Mouse (Mus musculus): ENCODE data around the gene Dner.
A peak's percentile ranks its signal among the peaks of the same experiment; 100 is the strongest.

Dner gene

DNA sequence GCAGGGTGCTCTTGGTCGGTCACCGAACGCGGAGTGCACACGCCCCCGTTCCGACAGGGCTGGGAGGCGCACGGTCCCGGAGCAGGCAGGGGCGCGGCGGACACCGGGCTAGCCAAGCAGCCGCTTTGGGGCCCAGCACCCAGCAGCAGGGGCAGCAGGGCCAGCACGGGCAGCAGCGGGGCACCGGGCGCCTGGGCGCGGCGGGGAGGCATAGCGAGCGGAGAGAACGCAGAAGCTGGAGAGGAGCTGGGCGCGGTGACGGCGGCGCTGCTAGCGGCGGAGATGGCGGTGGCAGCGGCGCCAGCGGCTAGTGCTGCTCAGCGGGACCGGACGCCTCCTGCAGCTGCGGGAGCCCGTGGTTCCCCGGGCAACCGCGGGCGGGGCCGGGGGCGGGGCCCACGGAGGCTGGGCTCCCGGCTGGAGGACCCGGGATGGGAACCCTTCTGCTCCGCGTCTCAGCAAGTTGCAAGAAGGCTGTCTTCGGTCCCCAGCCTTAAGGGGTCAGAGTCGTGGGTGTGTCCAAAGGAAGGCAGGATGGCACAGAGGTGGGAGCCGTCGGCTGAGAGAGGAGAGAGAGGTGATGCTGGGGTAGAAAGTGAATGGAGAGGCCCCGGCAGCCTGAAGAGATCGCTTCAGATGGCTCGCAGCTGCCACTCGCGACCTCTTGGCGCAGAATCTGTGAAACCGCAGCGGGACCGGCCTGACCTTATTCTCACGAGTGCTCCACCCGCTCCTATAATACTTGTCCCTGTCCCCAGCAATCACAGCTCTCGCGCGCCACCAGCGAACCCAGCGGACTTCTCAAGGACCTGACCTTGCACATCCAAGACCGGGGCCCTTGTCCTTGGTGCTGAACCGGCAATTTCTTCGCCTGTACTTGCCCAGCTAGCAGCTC, at the start of gene Dner:
Gene Dner (minus strand): TSS at position 705 of the 895 bp plus-strand sequence.
- DNase-seq (ENCODE audit: low read depth): no peak

DNA sequence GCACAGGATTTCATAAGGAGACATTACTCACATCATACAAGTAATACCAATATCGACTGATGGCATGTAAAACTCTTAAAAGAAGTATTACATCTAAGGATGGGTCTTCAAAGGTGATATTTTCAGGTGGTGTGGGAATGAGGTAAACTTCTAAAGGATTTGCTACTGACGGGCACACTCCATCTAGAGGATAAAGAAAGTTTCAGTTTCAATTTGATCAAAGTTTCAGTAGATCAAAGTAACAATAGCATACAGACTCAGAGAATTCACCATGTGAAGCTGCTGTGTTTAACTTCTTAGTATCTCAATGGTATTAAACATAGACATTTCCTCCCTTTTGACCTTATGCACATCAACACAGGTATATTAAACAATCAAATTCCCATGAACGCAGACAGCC, 46.1 kb upstream of the Dner start:
- peak; percentile 56 for DNase-seq (ENCODE audit: low read depth)

DNA sequence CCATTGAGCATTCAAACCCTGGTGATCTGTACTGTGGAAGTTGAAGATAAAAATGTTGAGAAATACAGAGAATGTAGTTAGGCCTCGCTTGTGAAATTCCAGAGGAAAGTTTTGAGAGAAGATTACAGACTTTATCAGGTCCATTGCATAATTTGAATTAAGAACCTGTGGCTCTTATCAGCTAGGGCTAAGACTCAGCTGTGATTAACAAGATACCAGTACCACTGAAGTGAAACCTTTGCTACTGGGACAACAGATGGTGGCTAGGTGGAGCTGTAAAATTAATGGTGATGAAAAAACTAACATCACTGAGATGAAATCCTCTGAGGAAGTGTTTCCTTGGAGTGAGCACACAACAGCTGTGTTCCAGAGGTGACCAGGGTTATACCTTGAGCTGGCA, 44.1 kb upstream of the Dner start:
- no peak for DNase-seq (ENCODE audit: low read depth)

DNA sequence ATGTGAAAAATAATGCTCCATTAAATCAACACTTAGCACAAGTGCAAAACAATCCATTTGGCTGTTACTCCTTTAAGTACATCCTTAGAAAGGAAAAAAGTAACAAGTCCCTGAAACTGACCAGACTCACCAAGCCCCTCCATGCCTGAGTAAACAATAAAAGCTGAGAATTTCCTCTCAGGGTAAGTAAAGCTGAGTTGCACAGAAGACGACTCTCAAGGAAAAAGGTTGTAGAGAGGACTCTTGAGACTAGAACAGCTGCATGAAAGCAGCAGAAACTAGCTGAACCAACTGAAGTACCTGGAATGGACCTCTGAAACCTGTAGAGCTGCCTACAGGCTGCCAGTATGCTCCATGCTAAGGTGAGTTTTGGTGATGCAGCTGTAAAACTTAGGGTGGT, 41.1 kb upstream of the Dner start:
- no peak for DNase-seq (ENCODE audit: low read depth)

DNA sequence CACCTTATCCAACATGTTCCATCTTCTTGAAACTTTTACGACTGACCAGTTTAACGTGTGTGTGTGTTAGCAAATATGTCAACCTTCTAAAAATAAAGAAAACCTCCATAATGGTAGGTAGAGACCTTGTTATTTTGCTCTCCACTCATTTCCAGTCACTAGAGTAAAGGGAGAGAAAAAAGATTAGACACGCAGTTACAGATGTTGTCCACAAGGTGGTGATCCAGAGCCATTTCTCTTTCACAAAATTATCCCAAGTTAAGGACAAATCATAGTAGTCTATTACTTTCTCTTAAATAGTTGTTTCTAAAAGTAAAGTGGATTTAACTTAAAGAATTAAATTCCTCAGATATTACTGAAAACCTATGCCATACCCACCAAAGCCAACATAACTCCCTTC, 37.8 kb upstream of the Dner start:
- peak; percentile 57 for DNase-seq (ENCODE audit: low read depth)

DNA sequence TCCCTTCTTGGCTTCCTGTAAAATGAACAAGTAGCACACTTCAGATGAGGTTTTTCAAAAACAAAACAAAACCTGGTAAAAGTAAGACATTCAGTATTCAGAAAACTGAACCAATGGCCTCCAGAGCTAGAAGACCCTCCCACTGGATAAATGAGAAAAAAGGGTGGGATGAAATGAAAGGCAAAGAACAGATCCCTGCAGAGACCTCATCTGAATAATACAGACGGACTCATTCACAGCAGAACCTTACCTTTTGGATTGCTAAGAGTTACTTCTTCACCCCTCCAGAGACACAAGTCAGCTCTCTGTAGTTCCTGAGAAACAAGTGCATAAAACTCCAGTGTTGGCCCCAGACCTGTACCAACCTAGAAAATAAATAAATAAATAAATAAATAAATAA, 35.7 kb upstream of the Dner start:
- no peak for DNase-seq (ENCODE audit: low read depth)

DNA sequence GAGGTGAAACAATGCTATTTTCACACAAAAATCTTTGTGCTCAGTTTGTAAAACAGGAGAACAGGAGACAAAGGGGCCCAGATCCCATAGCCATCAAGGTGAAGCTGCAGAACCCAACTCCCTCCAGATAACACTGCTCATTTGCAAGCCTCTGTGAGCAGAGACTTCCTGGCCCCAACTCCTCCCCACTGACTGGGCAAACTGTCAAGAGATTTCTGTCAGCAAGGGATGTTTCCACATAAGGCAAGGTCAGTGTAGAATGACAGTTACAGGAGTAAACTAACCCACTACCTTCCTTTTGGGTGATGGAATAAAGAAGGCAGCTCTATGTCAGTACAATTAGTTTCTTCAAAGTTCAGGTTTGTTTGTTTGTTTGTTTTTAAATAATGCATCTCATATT, 26.8 kb upstream of the Dner start:
- no peak for DNase-seq (ENCODE audit: low read depth)

DNA sequence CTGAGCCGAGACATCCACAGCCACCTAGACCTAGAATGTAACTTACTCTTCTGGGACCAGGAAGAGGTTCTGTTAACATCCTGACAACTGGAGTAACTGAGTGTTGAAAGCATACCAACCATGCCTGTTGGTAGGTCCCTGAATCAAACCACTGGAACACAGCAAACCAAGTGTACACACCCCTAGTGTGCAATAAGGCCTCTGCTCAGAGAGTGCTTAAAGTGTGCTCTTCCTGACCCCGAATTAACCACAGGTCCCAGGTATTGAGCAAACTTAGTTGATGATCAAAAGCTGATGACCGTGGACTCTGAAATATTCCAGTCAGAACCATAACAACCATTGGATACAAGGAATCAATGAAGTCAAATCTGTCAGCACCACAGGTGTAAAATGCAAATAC, 26.4 kb upstream of the Dner start:
- no peak for DNase-seq (ENCODE audit: low read depth)

DNA sequence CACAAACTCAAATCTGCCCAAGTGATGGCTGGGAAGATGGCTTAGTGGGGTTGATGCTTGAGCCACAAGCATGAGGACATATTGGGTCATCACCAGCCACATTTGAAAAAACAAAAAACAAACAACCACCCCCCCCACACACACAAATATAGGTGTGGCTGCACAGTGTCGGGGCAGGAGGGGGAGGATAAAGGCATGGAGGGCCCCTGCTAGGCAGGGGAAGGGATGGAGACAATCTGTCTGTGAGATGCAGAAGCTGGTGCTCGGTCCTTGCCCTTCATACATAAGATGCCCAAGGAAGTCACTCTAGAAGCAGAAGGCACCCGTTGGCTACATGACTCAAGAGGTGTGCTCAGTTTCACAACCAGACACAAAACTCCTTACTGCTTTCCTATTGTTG, 25.9 kb upstream of the Dner start:
- DNase-seq (ENCODE audit: low read depth): no peak

DNA sequence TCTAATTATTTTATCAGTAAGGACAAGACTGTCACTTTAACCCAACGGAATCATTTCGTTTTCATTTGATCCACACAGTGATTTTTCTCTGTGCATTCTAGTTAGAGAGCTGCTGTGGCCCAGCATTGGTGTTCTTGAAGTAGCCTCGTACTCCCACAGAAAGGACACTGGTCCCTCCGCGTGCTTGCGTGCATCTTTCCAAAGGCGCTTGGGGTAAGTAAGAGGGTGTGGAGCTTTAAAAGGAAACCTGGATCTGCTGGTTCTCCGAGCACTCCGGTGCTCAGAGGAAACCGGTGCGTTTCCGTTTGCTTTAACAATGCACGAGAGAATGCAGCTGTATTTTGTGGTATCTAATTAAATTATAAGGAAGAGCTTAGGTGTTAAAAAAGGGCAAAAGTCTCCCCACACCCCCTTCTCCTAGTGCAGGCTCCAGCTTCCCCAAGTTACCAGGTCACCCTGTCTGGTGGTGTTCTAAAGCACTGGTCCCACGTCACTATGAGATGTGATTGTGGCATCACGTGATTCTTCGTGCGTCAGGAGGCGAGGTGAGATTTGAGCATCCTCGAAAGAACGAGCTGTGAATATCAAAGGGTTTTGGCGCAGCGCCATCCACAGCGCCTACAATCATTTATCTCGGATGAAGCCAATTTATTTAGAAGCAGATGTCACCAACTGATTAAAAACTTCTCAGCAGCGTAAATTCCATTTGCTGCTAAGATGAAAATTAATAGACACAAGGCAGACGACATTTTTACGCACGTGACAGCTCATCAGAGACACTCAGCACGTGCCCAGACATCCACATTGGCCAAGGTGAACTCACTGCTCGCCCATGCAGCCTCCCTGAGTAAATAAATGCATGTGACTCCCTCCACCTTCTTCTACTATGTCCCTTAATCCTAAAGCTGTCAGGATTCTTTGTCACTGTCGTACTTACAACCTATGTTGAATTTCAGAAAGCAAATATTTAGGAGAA, 14.1 kb upstream of the Dner start:
- peak; percentile 36 for DNase-seq (ENCODE audit: low read depth)

DNA sequence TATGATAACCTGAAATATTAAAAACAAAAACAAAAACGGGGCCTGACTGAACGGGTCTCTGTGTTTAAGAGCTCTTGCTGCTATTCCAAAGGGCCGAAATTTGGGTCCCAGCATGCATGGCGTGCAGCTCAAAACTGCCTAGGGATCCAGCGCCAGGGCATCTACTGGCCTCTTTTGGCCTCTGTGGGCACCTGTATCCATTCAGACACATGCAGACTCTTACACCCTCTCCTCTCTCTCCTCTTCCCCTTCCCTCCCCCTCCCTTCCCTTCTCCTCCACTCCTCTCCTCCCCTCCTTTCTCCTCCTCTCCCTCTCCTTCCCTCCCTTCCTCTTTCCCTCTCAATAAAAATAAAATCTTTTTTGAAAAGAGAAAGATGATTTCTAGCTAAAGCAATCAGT, 13.4 kb upstream of the Dner start:
- no peak for DNase-seq (ENCODE audit: low read depth)

DNA sequence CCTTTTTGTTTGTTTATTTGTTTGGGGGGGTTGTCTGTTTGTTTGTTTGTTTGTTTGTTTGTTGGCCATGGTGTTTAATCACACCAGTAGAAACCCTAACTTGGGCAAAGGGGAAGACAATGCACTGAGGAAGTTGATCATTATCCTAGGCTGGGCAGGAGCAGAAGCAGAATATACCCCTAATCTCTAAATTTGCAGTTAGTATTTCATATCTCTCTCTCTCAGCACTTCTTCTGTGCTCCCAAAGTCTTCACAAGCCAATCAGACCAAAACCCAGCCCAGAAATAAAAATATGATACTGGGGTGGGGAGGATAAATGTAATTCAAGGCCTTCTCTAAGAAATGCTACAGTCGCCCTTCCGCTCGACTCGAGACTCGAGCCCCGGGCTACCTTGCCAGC, 4.2 kb upstream of the Dner start:
- DNase-seq (ENCODE audit: low read depth): no peak

DNA sequence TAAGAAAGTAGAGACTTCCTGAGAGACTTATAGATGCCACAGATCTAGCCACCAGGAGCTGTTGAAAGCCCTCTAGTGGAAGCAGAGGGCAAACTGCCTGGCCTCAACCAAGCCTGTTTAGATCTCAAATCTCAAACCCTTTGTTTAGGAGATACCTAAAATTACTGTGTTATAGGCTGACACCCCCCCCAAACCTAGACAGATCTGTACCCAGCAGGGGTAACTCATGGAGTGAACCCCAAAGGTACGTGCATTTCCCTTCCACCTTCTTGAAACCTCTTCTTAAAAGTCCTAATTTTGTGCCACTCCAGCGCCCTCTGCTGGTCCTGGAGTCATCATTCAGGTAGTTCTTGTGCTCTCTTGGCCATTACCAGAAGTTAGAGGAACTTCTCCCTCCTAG, 1.1 kb upstream of the Dner start:
- DNase-seq (ENCODE audit: low read depth): peak; percentile 46

DNA sequence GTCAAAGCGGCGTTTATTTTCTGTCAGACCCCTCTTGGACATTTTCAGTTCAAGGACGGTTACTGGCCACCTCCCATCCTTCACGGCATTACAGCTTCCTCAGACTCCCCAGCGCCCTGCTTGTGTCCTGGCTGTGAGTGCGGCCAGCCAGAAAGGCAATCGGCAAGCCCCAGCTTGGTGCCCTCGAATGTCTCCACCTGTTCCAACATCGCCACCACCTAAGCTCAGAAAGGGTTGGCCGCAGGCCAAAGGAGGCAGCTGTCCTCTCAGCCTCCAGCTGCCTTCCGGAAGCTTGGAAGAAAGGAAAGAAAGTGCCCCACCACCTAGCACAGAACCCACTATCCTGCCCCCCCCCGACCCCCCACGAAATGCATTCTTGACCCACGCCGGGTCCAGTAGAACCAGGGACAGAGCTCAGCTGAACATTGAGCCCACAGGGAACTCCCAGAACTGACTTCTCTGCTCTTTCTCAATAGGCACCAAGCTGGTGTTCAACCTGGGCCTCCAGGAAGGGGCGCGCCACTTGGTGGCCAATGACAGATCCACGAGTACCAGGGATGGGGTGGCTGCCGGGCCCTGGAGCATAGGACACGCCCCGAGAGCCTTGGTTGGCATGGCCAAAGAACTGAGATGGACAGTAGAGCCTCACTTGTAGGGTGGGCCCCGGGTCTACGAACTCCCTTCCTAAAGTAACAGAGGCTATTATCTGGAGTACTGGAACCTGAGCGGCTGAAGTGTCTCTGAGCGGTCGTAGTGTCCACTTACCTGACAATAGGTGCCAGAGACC, 1.1 kb downstream of the Dner start:
- no peak for DNase-seq (ENCODE audit: low read depth)

DNA sequence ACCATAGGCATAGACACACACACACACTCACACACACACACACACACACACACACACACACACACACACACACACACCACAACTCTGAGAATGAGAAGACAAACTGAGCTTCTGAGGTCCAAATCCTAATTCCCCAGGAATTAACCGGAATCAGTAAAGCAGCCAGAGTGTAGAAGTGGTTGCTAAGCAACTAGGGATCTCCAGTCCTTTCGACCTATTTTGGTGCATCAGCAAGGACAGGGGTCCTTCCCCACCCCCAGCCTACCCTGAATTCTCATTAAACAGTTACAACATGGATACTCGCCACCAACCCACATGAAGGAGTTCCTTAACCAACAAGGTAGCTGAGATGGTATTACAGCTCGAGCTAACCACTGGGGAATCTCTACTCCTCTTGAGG, 18.1 kb downstream of the Dner start:
- no peak for DNase-seq (ENCODE audit: low read depth)

DNA sequence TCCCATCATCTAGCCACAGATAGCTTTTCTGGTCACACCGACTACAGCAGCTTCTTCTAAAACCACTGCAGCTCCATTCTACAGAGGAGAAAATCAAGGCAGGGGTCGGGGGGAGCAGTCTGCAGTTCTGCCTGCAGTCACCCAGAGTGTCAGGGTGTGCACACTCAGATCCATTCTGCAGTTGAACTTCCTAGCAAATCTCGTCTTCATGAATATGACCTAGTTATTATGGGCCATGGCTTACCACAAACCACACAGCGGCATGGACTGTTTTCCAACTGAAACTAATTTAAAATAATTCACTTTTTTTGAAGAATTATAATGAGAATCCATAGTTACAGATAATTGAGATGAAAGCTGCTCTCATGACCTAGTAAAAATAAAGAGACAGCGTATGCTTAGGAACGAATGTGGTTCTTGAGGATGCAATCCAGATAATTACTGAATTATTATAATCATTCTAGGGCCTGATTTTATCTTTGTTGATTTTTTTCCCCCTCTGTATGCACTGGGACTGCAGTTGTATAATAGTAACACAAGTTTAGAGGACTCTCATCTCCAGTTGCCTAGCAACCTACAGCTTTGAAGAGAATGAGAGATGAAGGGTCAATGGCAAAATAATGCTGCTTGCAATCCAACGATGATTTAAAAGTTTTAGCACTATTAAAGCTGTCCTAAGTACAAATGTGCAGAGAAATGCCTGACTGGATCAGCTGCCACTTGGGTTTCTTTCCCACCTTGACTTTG, 27.7 kb downstream of the Dner start:
- no peak for DNase-seq (ENCODE audit: low read depth)

DNA sequence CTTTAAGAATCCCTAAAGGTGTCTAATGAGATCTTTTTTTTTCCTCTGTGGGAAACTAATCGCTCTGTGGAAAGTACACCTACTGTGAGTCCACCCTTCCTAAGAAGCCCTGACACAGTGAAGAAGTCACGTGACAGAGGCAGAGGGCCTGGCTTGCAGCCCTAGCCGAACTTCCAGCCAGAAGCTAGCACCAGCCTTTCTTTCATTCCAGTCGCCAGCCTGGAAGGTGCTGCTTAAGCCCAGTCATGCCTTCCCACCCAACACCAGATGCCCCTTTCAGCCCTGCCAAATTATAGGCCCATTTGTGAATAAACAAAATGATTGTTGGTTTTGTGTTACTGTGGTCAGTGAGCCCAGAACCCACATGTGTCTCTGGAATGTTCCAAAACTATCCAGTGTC, 28.4 kb downstream of the Dner start:
- DNase-seq (ENCODE audit: low read depth): no peak

DNA sequence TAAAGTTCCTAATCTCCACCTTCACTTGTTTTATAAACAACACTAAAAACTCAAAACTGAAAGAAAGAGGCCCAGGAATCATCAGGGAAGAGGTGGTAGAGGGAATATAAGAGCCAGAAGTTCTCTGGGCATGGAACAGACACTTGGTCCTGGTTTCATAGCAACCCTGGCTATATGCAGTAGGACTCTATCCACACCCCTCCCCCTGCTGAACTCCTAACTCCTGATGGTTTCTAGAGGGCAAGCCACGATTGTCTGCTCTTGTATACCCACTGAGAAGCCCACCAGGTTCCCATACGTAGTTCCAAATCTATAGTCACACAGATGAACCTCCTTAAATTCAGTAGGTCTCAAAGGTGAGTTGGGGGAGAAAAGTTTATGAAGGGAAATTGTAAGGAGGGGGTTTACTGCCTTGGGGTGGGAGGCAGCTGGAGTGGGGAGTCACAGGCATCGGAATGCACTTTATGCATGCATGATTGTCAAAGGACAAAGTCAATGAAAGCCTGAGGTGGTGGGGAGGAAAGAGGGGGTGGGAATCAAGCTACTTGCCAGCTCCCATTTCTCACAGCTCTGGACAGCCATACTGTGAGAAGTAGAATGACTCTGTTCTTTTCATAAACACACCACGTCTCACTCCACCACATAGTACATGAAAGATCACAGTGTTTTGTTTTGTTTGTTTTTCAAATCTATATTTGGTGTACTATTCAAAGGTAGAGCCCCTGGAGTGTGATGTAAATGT, 31.5 kb downstream of the Dner start:
- DNase-seq (ENCODE audit: low read depth): no peak

DNA sequence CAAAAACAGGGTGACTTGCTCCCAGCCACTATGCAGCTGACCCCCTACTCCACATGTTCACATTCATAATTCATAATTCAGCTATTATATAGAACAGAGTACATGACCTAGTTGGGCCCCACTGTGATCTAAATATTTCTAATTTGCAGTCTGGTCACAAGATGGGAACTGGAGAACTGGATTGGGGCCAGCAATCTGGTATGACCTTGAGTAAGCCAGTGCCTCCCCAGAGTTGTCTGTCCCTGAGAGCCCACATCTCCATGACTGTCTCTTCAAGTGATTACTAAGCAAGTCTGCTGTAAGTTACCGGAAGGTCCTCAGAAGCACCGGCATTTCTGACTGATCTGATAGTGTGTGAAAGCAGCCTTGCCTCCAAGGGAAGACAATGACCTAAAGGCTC, 49.2 kb downstream of the Dner start:
- no peak for DNase-seq (ENCODE audit: low read depth)

DNA sequence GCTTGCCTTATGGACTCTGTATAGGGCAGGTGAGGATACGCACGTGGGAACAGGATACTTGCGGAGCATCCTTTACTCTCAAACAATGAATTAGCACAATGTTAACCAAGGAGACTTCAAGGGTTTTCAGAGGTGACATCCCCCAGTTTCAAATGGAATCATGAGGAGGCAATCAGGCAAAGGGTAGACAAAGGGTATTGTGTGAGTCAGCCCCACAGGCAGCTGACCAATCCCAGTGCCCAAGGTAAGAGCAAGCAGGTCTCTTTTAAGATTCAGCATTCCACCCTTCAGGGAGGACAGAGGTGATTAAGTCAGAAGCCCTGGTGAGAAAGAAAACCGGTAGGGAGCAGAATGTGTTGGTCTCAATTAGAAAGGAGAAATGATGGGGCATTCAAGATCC, 55.6 kb downstream of the Dner start:
- DNase-seq (ENCODE audit: low read depth): no peak

DNA sequence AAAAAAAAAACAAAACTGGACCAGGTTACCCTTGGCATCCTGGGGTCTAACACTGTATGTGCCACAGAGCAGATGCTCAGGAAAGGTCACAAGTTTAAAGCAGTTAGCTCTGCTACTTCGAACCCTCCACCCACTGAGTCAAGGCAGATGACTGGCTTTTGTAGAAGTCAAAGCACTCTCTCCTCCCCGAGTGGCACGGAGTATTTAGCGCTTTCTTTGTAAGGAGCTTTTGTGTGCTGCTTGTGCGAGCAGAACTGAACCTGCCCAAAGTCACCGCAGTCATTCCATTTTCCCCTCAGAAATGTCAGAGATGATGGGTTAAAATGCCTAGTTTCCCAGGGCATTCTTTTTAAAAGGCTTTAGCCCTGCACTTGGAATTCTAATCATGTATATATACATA, 59.1 kb downstream of the Dner start:
- DNase-seq (ENCODE audit: low read depth): no peak

All from naive thymus-derived CD4-positive, alpha-beta T cell, adult 2 months (primary cell).